Mouse (Mus musculus): Measurements from ENCODE around the gene Gpx4.

The Gpx4 gene

DNA sequence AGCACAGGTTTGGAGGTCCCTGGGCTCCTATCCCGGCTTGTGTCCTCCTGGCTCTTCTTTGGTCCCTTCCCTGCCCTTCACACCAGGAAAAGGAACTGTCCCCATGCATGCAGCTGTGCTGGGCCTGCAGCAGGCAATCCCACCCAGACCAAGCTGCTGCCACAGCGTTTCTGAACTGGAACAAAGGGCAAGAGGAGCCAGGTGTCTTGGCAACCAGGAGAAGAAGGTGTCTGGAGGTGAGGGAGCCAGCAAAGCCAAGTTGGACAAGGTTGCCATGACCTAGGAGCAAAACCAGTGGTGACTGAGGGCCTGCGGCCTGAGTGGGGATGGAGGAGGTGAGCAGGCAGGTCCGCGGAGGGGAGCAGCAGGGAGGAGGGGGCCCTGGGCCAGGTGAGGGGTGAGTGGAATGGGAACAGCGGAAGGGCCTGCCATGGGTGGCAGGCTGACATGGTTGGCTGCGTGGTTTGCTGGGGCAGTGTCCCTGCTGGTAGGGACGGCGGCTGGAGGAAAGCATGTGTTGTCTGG is at the start of gene Gpx4:
Gene Gpx4, plus strand, starts transcription at position 126 of the 525 bp plus-strand sequence.
- no peak for DNase-seq (ENCODE audit: low spot score in 2 of 2)

DNA sequence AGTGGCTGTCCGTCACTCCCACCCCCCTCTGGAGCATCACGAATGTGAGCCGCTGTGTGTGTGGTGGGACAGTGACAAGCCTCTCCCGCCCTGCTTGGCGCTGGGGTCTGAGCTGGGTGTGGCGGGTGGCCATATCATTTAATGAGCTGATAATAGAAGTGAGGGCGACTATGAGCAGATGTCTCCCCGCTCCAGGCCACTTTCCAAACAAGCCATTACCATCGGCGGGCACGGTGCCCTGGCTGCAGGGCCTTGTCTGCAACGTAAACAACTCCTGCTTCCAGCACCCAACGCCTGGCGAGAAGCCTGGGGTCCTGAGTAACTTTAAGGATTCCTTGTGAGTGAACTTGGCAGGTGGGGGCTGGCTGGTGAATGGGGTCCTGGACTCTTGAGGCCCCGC is 49.1 kb upstream of the Gpx4 start:
- DNase-seq (ENCODE audit: low spot score in 2 of 2), result no peak

DNA sequence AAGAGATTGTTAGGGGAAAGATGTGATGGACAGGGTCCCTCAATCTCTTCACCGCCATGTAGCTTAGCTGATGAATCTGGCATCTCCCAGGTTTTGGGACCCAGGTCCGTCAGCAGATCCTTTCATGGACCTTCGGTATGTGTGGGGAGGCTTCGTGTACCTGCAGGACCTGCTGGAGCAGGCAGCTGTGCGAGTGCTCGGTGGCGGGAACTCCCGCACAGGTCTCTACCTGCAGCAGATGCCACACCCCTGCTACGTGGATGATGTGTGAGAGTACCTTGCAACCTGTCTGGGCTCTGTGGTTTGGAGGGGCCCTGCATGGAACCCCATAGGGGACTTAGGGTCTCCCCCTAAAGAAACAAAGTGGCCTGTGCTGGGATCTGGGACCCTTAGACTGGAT is 45.0 kb upstream of the Gpx4 start:
- no peak for DNase-seq (ENCODE audit: low spot score in 2 of 2)

DNA sequence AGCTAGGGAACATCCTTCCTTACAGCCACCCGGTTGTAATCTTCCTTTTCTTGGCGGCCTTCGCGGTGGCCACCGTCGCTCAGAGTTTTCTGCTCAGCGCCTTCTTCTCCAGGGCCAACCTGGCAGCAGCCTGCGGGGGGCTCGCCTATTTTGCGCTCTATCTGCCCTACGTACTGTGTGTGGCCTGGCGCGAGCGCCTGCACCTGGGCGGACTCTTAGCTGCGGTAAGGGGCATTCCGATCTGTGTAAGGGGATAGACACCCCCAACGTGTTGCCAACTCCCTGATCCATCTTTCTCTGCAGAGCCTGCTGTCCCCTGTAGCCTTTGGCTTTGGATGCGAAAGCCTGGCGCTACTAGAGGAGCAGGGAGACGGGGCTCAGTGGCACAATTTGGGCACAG is 44.1 kb upstream of the Gpx4 start:
- DNase-seq (ENCODE audit: low spot score in 2 of 2), result no peak

DNA sequence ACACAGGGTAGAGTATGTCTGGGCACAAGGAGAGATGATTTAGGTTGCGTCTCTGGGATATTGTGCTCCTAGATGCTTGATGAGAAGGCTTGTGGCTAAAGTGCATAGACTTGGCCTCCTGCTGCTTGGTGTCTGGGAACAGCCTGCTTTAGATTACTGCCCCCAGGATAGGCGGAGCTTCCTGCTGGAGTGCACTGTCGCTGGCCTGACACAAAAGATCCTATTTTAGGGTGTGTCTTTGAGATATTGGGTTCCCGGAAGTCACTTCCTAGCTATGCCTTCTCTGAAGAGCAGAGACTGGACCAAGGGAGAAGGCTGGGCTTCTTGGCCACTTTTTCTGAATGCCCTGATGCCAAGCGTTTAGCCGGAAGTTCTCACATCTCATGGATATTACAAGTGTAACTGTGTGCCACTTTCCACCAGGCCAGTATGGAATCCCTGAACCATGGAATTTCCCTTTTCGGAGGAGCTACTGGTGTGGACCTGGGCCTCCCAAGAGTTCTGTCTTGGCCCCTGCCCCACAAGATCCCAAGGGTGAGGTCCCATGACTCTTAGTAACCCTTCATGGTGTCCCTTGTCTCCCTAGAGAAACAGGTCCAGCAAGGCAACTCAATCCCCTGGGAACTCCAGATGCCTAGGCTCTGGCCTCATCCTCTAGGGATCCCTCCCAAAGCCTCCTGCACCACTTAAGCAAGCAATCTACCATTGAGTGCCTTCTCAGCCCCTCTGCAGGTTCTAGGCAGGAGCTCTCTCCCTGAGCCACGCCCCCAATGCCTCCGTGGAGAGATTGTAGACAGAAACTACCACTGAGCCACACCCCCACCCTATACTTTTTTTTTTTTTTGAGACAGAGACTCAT is 43.4 kb upstream of the Gpx4 start:
- DNase-seq (ENCODE audit: low spot score in 2 of 2), result no peak

DNA sequence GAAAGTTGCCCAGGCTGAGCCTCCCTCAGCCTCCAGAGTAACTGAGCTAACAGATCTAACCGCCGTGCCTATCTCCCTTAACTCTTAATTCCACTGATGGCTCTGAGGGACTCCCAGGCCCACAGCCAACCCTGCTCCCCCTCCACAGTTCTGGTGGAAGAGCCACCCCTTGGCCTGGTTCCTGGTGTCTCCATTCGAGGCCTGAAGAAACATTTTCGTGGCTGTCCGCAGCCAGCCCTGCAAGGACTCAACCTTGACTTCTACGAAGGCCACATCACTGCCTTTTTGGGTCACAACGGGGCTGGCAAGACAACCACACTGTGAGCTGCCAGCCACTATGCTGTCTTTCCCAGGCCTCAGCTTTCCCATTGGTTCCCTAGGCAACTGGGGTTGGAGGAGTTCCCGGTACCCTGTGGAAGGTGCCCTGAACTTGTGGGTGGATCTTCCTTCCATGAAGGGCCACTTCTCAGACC is 42.7 kb upstream of the Gpx4 start:
- no peak for DNase-seq (ENCODE audit: low spot score in 2 of 2)

DNA sequence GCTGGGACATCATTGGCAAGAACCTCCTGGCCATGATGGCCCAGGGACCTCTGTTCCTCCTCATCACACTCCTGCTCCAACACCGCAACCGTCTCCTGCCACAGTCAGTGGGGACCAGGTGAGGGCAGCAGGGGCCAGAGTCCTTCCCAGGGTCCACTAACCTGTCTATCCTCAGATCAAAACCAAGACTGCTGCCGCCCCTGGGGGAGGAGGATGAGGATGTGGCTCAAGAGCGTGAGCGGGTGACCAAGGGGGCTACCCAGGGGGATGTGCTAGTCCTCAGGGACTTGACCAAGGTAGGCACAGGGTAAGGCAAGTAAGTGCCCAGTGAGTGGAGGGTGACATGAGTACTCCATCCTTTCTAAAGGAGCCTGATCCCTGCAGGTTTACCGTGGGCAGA is 35.2 kb upstream of the Gpx4 start:
- DNase-seq (ENCODE audit: low spot score in 2 of 2), result no peak

DNA sequence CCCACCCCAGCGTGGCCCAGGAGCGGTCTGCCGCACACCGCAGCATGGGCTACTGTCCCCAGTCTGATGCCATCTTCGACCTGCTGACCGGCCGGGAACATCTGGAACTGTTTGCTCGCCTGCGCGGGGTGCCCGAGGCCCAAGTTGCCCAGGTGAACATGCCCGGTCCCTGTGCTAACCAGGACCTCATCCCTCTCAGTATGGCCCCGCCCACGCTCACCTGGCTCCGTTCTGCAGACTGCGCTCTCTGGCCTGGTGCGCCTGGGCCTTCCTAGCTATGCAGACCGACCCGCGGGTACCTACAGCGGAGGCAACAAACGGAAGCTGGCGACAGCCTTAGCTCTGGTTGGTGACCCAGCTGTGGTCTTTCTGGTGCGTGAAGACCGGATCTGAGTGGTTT is 33.4 kb upstream of the Gpx4 start:
- no peak for DNase-seq (ENCODE audit: low spot score in 2 of 2)

DNA sequence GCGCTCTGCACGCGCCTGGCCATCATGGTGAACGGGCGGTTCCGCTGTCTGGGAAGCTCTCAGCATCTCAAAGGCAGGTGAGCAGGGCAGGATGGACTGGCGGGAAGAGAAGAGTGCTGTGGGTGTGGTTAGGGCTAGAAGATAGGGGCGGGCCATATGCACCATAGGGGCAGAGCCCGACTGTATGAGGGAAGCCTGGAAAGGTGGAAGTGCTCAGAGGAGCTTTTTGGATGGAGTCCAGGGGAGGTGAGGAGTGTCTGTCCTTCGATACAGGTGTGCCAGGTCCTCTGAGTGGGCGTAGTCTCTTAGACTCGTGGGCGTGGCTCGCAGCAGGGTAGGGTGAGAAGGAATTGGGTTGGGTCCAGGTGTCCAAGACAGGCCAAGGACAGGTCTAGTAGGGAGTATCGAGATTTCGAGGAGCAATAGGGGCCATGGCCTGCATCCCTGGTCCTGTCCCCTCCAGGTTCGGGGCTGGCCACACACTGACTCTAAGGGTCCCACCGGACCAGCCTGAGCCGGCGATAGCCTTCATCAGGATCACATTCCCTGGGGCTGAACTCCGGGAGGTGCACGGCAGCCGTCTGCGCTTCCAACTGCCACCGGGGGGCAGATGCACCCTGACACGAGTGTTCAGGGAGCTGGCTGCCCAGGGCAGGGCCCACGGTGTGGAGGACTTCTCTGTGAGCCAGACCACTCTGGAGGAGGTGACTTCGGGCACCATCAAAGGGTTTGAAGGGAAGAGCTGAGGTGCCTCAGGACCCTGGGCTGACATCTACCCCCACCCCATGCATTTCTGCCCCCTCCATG is 32.3 kb upstream of the Gpx4 start:
- DNase-seq (ENCODE audit: low spot score in 2 of 2), result no peak

DNA sequence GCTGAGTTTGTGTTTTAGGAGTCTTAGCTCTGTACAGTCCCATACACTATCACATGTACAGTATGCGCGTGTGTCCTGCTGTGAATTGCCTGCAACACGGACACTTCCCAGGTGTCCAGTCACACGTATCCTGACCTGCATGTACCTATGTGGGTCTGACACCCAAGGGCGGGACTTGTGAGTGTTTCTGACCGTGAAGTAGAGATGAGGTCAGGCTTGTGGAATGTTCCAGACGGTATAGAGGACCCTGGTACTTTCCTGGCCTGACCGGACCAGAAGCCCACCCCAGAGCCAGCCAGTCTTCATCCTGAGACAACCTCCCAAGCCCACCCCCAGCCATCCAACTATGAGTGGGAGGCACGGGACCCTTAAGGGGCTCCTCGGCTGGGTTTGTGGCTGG is 31.4 kb upstream of the Gpx4 start:
- DNase-seq (ENCODE audit: low spot score in 2 of 2), result no peak

DNA sequence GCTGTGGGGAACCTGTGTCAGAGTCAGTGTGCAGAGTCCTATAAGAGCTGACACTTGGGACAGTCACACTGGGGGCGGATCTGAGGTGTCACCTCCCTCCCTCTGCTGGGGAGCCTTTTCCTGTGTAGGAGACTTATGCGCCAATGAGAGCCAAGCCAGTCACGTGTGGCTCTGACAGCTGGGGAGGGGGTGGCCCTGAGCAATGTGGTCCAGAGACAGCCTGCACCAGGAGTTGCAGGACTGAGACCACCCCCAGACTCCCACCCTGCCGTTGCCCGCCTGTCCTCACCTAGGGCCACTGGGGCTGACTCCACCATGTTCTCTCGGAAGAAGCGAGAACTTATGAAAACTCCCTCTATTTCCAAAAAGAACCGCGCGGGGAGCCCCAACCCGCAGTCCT is 30.5 kb upstream of the Gpx4 start, which contains the start of gene Arhgap45:
Gene Arhgap45, plus strand, starts transcription at position 143 of the 400 bp plus-strand sequence.
- DNase-seq (ENCODE audit: low spot score in 2 of 2), result no peak

DNA sequence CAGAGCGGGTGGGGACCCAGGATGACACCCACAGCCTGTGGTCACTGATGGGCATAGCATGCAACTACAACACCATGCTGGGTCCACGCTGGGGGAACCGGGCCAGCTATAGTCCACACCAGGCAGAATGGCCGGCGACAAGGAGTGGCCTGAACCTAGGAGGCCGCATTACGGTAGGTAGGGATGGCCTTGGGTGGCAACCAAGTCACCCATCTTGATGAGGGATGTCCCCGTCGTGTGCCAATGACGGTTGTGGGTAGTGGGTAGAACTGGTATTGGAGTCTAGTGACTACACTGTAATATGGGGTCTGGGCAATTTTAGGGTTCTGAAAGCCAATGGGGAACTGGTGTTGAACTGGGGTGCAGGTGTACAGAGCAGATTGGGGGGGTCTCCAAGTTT is 30.0 kb upstream of the Gpx4 start:
- no peak for DNase-seq (ENCODE audit: low spot score in 2 of 2)

DNA sequence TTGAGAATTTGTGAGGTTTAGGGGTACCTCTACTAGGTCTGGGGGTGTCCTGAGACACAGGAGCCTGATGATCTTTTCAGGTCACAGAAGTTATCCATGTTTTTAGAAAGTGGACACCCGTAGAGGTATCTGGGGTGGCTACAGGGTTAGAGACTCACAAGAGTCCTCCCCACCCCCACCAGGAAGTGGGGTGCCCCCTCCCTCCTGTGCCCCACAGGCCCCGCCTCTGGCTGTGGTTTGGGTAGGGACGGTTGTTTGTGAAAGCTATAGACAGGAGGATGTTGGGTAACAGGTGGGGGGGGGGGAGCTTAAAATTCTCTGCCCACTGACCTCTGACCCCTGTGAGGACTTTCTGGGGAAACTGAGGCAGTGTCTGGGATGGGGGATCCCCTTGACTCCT is 29.6 kb upstream of the Gpx4 start:
- DNase-seq (ENCODE audit: low spot score in 2 of 2), result no peak

DNA sequence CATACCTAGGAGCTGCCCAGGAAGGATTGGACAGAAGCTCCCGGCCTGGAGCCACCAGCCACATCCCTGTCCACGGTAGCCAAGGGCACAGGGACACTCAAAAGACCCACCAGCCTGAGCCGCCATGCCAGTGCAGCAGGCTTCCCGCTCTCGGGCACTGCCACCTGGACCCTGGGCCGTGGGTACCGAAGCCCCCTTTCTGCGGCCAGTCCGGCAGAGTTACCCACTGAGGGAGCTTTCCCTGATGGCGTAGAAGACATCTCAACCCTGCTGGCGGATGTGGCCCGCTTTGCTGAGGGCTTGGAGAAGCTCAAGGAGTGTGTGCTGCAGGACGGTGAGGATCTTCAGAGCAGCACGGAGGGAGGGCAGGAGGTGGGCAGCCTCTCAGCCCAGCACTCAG is 29.2 kb upstream of the Gpx4 start:
- no peak for DNase-seq (ENCODE audit: low spot score in 2 of 2)

DNA sequence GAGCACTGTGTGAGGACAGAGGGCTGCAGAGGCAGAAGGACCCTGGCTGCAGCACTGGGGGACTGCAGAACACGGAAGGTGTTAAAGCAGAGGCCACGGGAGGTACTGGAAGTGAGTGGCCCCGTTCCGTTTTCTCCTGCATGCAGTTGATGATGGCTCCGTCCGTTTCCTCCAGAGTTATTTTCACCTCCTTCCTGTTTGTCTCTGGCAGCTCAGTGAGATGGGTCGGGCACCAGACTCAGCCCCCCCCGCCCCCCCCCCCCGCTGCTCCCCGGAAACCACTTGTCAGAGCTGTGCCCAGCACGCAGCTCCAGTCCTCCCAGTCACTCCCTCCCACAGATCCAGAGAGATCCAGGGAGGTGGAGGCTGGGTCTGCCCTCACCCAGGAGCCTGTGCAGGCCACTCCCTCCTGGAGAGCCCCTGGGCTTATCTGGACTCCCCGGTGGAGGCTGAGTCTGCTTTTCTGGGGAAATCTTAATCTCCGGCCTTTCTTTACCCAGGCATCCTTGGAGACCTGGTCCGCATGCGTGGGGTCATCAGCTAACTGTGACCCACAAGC is 28.1 kb upstream of the Gpx4 start:
- no peak for DNase-seq (ENCODE audit: low spot score in 2 of 2)

DNA sequence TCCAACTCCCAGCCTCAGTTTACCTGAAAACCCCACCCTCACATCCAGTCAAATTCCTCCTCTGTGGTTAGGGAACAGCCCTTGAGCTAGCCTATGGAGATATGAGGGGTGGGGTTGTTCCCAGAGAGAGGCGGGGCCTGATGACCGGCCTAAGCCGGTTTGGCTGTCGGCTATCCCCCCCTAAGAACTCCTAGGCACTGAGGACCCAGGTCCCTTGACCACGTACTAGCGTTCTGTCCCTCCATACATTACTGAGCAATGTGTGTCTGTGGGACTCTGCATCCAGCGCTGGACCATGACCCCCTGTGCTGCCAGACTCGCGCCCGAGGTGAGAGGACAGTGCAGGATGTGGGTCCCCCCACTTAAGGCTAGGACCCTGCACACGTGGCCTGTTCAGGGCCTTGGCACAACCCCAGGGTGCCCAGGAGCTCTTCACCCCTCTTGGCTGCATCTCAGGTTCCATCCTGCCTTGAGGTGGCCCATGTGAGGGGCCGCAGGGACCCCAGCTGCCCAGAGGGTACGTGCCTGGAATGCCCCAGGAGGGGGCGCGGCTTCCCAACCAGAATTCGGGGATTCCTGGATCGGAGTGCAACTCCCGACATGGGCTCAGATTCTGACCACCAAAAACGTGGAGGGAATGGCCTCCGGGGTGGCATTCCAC is 27.4 kb upstream of the Gpx4 start:
- no peak for DNase-seq (ENCODE audit: low spot score in 2 of 2)

DNA sequence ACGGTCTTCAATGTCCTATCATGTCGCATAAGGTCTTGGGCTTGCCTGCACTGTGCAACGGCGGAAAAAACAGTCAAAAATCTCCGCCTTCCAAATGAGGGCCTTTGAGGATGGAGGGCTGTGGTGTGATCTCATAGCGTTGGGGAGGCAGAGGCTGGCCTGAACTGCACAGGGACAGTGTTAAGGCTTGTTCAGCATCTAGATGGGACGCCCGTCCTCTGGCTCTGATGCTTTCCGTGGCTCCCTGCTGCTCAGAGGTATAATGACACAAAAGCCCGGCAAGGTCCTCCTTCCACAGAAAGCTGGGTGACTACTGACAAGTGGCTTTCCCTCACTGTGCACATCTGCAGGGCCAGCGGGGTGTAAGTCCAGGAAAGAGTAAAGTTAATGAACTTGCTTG is 26.8 kb upstream of the Gpx4 start:
- no peak for DNase-seq (ENCODE audit: low spot score in 2 of 2)

DNA sequence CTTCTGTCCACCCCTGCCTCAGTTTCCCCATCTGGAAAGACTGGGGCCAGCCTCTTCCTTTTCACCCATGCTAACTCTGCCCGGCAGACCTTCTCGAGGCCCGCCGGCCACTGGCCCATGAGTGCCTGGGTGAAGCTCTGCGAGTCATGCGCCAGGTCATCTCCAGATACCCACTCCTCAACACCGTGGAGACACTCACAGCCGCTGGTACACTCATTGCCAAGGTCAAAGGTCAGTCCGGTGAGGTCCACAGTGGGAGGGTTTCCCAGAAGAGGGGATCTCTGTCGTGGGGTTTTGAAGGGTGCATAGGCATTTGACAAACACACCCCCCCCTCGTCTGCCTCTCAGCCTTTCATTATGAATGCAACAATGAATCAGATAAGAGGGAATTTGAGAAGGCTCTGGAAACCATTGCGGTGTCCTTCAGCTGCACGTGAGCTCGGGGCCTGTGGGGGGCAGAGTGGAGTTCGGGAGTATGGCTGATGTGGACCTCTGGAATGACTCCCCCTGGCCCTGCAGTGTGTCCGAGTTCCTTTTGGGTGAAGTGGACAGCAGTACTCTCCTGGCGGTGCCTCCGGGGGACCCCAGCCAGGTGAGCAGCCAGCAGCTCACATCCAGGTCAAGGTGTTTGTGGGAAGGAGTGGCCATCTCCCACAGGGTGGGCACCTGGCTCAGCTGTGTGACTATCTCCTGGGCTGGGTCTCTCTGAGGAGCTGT is 26.2 kb upstream of the Gpx4 start:
- no peak for DNase-seq (ENCODE audit: low spot score in 2 of 2)

DNA sequence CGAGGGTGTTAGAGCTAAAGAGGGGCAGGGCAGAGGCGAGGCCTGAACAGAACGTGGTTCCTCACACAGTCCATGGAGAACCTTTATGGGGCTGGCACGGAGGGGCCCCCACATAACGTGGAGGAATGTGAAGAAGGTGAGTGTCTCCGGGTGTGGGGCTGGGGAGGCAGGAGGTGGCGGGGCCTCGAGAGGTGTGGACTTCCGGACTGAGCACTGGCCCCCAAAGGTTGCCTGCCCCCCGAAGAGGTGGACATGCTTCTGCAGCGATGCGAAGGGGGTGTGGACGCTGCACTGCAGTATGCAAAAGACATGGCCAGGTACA is 25.7 kb upstream of the Gpx4 start:
- no peak for DNase-seq (ENCODE audit: low spot score in 2 of 2)

DNA sequence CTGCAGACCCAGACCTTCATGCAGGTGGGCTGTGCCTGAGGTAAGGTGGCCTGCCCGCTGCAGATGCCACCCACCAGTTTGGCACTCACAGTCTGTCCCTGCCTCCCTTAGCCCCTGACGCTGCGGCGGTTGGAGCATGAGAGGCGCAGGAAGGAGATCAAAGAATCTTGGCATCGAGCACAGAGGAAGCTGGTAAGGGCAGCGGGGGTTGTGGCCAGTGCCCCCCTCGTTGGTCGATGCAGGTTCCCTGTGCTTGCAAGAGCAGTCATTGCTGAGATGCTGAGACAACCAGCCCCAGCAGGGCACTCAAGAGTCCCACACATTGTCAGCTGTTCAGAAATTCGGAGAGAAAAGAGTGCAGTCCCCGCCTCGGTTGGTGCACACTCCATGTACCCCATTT is 24.8 kb upstream of the Gpx4 start:
- DNase-seq (ENCODE audit: low spot score in 2 of 2), result no peak

DNA sequence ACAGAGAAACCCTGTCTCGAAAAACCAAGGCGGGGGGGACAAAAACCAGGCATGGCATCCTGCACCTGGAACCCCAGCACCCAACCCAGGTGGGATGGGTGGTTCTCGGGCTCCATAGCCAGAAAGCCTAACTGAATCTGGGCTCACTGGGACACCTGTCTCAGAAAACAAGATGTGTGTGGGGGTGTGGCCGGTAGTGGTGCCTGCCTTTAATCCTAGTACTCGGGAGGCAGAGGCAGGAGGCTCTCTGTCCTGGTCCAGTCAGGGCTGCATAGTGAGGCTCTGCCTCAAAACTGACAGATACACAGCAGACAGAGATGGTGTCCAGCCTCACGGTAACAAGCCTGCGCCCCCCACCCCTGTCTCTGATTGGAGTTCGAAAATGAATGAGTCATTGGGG is 24.2 kb upstream of the Gpx4 start:
- no peak for DNase-seq (ENCODE audit: low spot score in 2 of 2)
